ENCODE assay signal across 9 mouse cellular contexts in the genomic region with DNA sequence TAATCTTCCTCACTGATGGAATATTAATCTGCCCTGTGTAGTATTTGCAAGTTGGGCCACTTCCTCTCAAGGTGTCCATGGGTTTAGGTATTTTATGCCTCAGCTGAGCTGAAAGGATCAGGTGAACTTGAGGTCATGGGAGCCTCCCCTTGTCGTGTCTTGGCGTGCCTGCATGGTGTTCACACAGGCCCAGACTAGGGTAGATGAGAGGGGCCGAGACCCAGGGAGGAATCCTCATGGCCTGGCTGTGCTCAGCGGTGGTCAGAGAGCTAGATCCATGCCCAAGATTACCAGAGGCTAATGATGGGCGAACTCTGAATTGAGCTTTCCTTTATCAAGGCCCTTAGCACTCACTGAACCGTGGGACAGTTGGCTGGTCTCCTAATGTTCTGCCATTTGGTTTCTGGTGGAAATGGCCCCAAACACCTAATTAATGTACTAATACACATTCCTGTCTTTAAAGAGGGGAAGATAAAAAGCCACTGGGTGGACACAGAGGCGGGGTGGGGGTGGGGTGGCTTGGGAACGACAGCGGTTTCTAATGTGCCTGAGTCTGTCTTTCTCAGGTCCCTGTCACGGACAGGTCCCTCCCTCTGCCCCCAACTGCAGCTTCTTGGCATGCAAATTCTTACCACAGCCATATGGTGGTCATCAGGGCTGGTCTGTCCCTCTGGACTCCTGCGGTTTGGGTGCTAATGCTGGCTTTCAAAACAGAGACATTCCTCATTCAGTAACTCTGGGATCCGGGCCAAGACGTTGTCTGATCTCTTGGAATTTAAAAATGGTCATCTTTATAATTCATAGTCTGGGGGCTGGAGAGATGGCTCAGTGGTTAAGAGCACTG. TPM values are rescaled to one million over a fixed set of nuclear protein-coding genes. Genes with fewer than 3 reads are reported as not detected.
A peak's percentile ranks its signal among the peaks of the same experiment; 100 is the strongest.
DNase-seq lines count a peak whose midpoint lies in the region; ATAC-seq and TF ChIP-seq lines count a peak whose summit lies in the region.
"Had no signal": no experiment of that assay in that cellular context is flagged by ENCODE, and none has a peak within 500 bp of the region (broad histone marks: within the 10 kb centered on the region; RNA-seq: fewer than 3 reads in every experiment).

No protein-coding gene starts in this region.

- DNase-seq in heart, adult 11 months = peak; percentile 90
- DNase-seq in heart, adult 8-10 months (ENCODE audit: low spot score) = no peak
- peak; percentile 95 for DNase-seq in Muller cell, postnatal 12 days (ENCODE audit: inconsistent ontology term)
- DNase-seq in gastrocnemius, adult 2 months = peak; percentile 34
- peak; percentile 98 for DNase-seq in lung, embryonic 14.5 days
- DNase-seq in right cerebral cortex, postnatal 14 days = no peak
- no peak for DNase-seq in spleen, adult 18-20 months
- DNase-seq in left cerebral cortex, adult 11 months (ENCODE audit: low spot score) = no peak
- DNase-seq: cerebellum, adult 2 months had no signal

- no peak overlapping the region for H3K9ac ChIP-seq in lung, embryonic 14.5 days

- TF ChIP-seq CTCF in gastrocnemius, adult 2 months (IDR thresholded peaks at IDR 0.05) = no peak
- TF ChIP-seq CTCF in lung, embryonic 14.5 days (IDR thresholded peaks at IDR 0.05; ENCODE audit: low read depth) = no peak

- H3K4me1 ChIP-seq in lung, embryonic 14.5 days (ENCODE audit: insufficient read depth) = peaks cover 16% of the 10 kb centered on the region

- no peaks in the 10 kb centered on the region for H3K9me3 ChIP-seq in lung, embryonic 14.5 days (ENCODE audit: low read depth, low read length)

- WGBS in lung, embryonic 14.5 days = 21% methylated on average over 13 of the region's 13 CpGs

- no peaks in the 10 kb centered on the region for H3K36me3 ChIP-seq in lung, embryonic 14.5 days (ENCODE audit: insufficient read depth)

- no peak overlapping the region for H3K27ac ChIP-seq in gastrocnemius, adult 2 months
- peak overlapping the region; percentile 75; the same call in 1 of the 2 replicates for H3K27ac ChIP-seq in lung, embryonic 14.5 days (ENCODE audit: low read depth)

- no peaks in the 10 kb centered on the region for H3K27me3 ChIP-seq in lung, embryonic 14.5 days (ENCODE audit: insufficient read depth, low read length)

- H3K4me2 ChIP-seq in lung, embryonic 14.5 days = no peak overlapping the region

- intact Hi-C loops in gastrocnemius, adult 2 months (cut with DNase I) = no loop called here

- no peak overlapping the region for H3K4me3 ChIP-seq in gastrocnemius, adult 2 months
- no peak overlapping the region for H3K4me3 ChIP-seq in lung, embryonic 14.5 days (ENCODE audit: low read depth, low read length)

- ATAC-seq in lung, embryonic 14.5 days (ENCODE audit: insufficient read depth) = peak; percentile 96

RNA-seq across cellular contexts. Expression of a gene that starts 56.0 kb away (rescaled TPM):
- 100 to 1,000 TPM in 1 of 4 experiments, 10 to 100 TPM in 3; 69.4 to 102 (median 73.2) TPM for total RNA-seq in heart, adult 8-10 months (2022)
- 10 to 100 TPM; 30.1 to 67.9 TPM for total RNA-seq in gastrocnemius, adult 2 months (2021)
- polyA plus RNA-seq in lung, embryonic 14.5 days (2014; fragmentation: Nextera tagmentation; extraction: Ambion mirVana) = 3,115 and 3,305 TPM in 2 replicates

Comparison
In these comparisons a context has a peak if more than half of its experiments do, and no peak if none do; other contexts are left out.
1. DNase-seq: peak in heart, adult 11 months (single experiment), Muller cell, postnatal 12 days (single experiment), gastrocnemius, adult 2 months (single experiment) and lung, embryonic 14.5 days (single experiment); none in heart, adult 8-10 months (single experiment), right cerebral cortex, postnatal 14 days (single experiment), spleen, adult 18-20 months (0 of 2) and left cerebral cortex, adult 11 months (single experiment).